Mouse (Mus musculus) G1E (cell line): ENCODE measurements around the gene Serinc5.

Experiments used
- CTCF ChIP-seq: IDR thresholded peaks from 2 replicates; pipeline ENCODE4 v1.5.1; 2012; ENCODE audit warnings: low read depth, low read length, inconsistent platforms, mixed read lengths
- GATA1 ChIP-seq: IDR thresholded peaks from 2 replicates; pipeline ENCODE4 v1.6.1; 2012; ENCODE audit warnings: borderline replicate concordance, low read length, inconsistent platforms, mixed read lengths
- POLR2AphosphoS5 ChIP-seq: IDR thresholded peaks from 2 replicates; pipeline ENCODE4 v1.6.1; 2012; ENCODE audit warnings: low read depth, low read length, inconsistent platforms; ENCODE audit not compliant: insufficient replicate concordance

GRCm38 (mm10) chr13:92757972-92758585, 147.2 kb downstream of the Serinc5 start:
- TF ChIP-seq CTCF (no peak), GATA1 (no peak), POLR2AphosphoS5 (no peak)
